Mouse (Mus musculus) heart, embryonic 15.5 days (tissue): ENCODE measurements at regions not wholly inside any gene's neighbourhood (a gene's known extent, or its start where the extent isn't known, plus 50 kb on each side); places are given as distances from the start of the nearest gene placed in this dataset.
A peak's percentile ranks its signal among the peaks of the same experiment; 100 is the strongest.

Experiments
- ATAC-seq: fragments of 200-750 bp; cut with Nextera tagmentation; replicated peaks from 2 replicates; pipeline ENCODE4 v1.8.0; 2017; ENCODE audit warnings: low read depth, moderate TSS enrichment; ENCODE audit not compliant: insufficient number of reproducible peaks, insufficient read depth, low FRiP score
- H3K27ac ChIP-seq: fragments of 300-500 bp; sonication (generic); 2 replicates; pipeline ENCODE4 v1.5.1; 2015; ENCODE audit warnings: mild to moderate bottlenecking, inconsistent platforms
- H3K27me3 ChIP-seq: fragments of 300-500 bp; sonication (generic); 2 replicates; pipeline ENCODE4 v1.6.1; 2015; ENCODE audit warnings: inconsistent platforms
- H3K36me3 ChIP-seq: fragments of 300-500 bp; sonication (generic); 2 replicates; pipeline ENCODE4 v1.6.1; 2015; ENCODE audit warnings: mild to moderate bottlenecking, inconsistent platforms
- H3K4me1 ChIP-seq: fragments of 300-500 bp; sonication (generic); replicated peaks from 2 replicates; pipeline ENCODE4 v1.6.1; 2015; ENCODE audit warnings: inconsistent platforms
- H3K4me2 ChIP-seq: fragments of 300-500 bp; sonication (generic); 2 replicates; pipeline ENCODE4 v1.6.1; 2015; ENCODE audit warnings: inconsistent platforms, mild to moderate bottlenecking, moderate library complexity
- H3K4me3 ChIP-seq: fragments of 300-500 bp; sonication (generic); 2 replicates; pipeline ENCODE4 v1.5.1; 2015; ENCODE audit warnings: mild to moderate bottlenecking, inconsistent platforms
- H3K9ac ChIP-seq: fragments of 300-500 bp; sonication (generic); 2 replicates; pipeline ENCODE4 v1.6.1; 2015; ENCODE audit warnings: mild to moderate bottlenecking, inconsistent platforms
- H3K9me3 ChIP-seq: fragments of 300-500 bp; sonication (generic); replicated peaks from 2 replicates; pipeline ENCODE4 v1.6.1; 2016; ENCODE audit warnings: inconsistent platforms
- WGBS: fragments of 180-500 bp; shearing (Covaris S2); methylation state at CpG from one replicate; pipeline ENCODE4 v1.1.7; 2015; ENCODE audit warnings: mixed read lengths; 5-methylcytosine and 5-hydroxymethylcytosine counted together

DNA sequence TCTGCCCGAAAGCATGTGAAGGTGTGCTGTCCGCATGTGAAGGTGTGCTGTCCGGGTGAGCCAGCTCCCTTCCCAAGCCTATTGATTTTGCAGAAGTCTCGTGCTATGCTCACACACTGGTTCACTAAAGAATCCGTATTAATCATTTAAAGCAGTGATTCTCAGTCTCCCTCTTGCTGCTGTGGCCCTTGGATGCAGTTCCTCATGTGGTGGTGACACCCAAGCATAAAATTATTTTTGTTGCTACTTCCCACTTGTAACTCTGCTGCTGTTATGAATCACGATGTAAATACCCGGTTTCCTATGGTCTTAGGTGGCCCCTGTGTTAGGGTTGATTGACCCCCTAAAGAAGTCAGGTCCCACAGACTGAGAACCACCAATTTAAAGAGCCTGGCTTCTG lies 55.7 kb upstream of the Emb start:
- Histone ChIP-seq H3K36me3 (no peaks in the 10 kb centered on the region), H3K4me3 (no peak overlapping the region), H3K4me1 (no peaks in the 10 kb centered on the region), H3K27me3 (no peaks in the 10 kb centered on the region), H3K27ac (no peak overlapping the region), H3K9me3 (no peaks in the 10 kb centered on the region), H3K9ac (no peak overlapping the region), H3K4me2 (no peak overlapping the region)
- WGBS, result 90% methylated on average over 7 of the region's 7 CpGs
- ATAC-seq, result no peak

GRCm38 (mm10) chr13:117143828-117144227 lies 64.5 kb upstream of the Emb start:
- Histone ChIP-seq H3K9ac (no peak overlapping the region), H3K4me1 (peaks cover 5% of the 10 kb centered on the region; the same call in 1 of the 2 replicates), H3K27me3 (no peaks in the 10 kb centered on the region), H3K9me3 (no peaks in the 10 kb centered on the region), H3K4me2 (no peak overlapping the region), H3K27ac (no peak overlapping the region), H3K36me3 (no peaks in the 10 kb centered on the region), H3K4me3 (no peak overlapping the region)
- 49% methylated on average over 6 of the region's 6 CpGs for WGBS
- ATAC-seq, result no peak

GRCm38 (mm10) chr13:117143255-117143654 lies 65.1 kb upstream of the Emb start:
- no peak for ATAC-seq
- Histone ChIP-seq H3K4me1 (peaks cover 5% of the 10 kb centered on the region; the same call in 1 of the 2 replicates), H3K4me3 (no peak overlapping the region), H3K4me2 (no peak overlapping the region), H3K27ac (no peak overlapping the region), H3K36me3 (no peaks in the 10 kb centered on the region), H3K9me3 (no peaks in the 10 kb centered on the region), H3K9ac (no peak overlapping the region), H3K27me3 (no peaks in the 10 kb centered on the region)
- WGBS, result 60% methylated on average over 4 of the region's 4 CpGs

DNA sequence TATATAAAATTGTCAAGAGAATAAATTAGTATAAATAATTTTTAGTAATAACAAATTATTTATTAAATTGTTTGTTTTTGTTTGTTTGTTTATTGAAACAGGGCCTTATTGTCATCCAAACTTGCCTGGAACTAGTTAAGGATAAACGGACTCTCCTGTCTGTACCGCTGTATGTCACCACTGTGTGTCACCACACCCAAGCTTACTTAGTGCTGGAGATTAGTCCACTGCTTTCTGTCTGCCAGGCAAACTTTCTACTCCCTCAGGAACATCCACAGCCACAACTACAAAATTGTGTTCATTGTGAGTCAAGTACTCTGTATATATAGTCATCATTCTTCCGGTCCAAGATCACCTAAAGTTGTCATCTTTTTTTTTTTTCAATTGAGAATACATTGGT lies 74.0 kb upstream of the Emb start:
- 67% methylated on average over 3 of the region's 3 CpGs for WGBS
- no peak overlapping the region for H3K4me2 ChIP-seq
- H3K4me1 ChIP-seq, result no peaks in the 10 kb centered on the region
- H3K27me3 ChIP-seq, result no peaks in the 10 kb centered on the region
- ATAC-seq, result no peak
- no peaks in the 10 kb centered on the region for H3K9me3 ChIP-seq
- no peak overlapping the region for H3K9ac ChIP-seq
- no peaks in the 10 kb centered on the region for H3K36me3 ChIP-seq
- H3K27ac ChIP-seq, result no peak overlapping the region
- H3K4me3 ChIP-seq, result no peak overlapping the region

DNA sequence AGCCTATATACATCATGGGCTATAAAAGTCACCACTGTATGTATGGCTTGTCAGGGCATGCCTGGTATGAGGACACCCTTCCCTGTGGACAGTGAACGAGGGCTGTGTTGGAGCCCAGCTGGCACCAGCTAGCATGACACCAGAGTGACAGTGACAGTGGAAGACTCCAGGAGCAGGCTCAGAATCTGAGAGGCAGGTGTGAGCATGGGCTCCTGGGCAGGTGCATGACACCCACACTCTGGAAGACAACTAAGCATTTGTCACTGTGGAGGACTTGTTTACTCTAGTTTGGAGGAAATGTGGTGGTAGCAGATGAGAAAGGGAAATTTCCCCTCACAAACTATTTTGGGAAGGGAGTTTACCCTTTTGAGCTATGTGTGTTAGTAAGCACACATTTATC lies 76.2 kb upstream of the Emb start:
- H3K9me3 ChIP-seq, result no peaks in the 10 kb centered on the region
- no peaks in the 10 kb centered on the region for H3K27me3 ChIP-seq
- no peak overlapping the region for H3K4me2 ChIP-seq
- H3K9ac ChIP-seq, result no peak overlapping the region
- H3K27ac ChIP-seq, result no peak overlapping the region
- no peak overlapping the region for H3K4me3 ChIP-seq
- H3K36me3 ChIP-seq, result no peaks in the 10 kb centered on the region
- peaks cover 3% of the 10 kb centered on the region for H3K4me1 ChIP-seq
- WGBS, result 60% methylated on average over 1 of the region's 1 CpGs
- ATAC-seq, result no peak

GRCm38 (mm10) chr13:117127813-117128549 lies 80.4 kb upstream of the Emb start:
- Histone ChIP-seq H3K4me2 (peak overlapping the region; percentile 46), H3K4me3 (peak overlapping the region; percentile 11; the same call in 1 of the 2 replicates)
- 29% methylated on average over 12 of the region's 12 CpGs for WGBS

DNA sequence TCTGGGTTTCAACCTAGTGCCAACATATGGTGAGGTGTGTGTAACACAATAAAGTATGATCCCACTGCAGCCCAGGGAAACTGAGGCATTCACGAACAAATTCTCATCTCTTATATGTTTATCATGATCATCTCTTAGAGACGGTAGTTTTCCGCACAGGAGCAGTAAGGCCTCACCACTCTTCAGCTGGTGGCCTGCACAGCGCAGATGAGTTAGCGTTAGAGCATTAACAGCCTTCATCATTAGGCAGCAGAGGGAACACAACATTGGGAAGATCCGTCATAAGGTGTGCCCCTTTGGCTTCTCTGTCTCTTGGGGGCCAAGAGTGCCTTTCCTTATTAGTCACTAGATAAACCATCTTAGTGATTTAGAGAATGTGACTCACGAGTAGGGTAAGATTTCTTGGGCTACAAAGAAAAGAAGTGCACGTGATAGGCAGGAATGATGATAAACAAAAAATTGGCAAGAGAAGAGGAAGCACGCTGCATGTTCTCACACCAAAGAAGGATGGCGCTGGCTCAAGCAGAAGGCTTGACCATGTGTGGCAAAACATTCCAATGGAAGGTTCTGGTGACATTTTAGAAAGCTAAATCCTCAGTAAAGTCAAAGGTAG lies 81.1 kb upstream of the Emb start:
- Histone ChIP-seq H3K4me1 (peaks cover 5% of the 10 kb centered on the region), H3K27me3 (no peaks in the 10 kb centered on the region), H3K9me3 (no peaks in the 10 kb centered on the region), H3K27ac (peak overlapping the region; percentile 67), H3K4me3 (no peak overlapping the region), H3K9ac (no peak overlapping the region), H3K36me3 (no peaks in the 10 kb centered on the region), H3K4me2 (peak overlapping the region; percentile 46)
- 62% methylated on average over 10 of the region's 10 CpGs for WGBS
- ATAC-seq, result no peak

More at GRCm38 (mm10) chr13:117127813-117128549, 80.4 kb upstream of the Emb start:
- H3K4me1 ChIP-seq, result peaks cover 5% of the 10 kb centered on the region
- no peak overlapping the region for H3K9ac ChIP-seq
- no peak for ATAC-seq
- H3K27ac ChIP-seq, result peak overlapping the region; percentile 67
- no peaks in the 10 kb centered on the region for H3K27me3 ChIP-seq
- H3K9me3 ChIP-seq, result no peaks in the 10 kb centered on the region
- H3K36me3 ChIP-seq, result no peaks in the 10 kb centered on the region

- no peaks in the 10 kb centered on the region for H3K27me3 ChIP-seq
- H3K27ac ChIP-seq, result no peak overlapping the region
- no peak overlapping the region for H3K4me3 ChIP-seq
- WGBS, result 72% methylated on average over 4 of the region's 4 CpGs
- ATAC-seq, result no peak
- no peak overlapping the region for H3K9ac ChIP-seq
- no peaks in the 10 kb centered on the region for H3K4me1 ChIP-seq
- H3K9me3 ChIP-seq, result no peaks in the 10 kb centered on the region
- no peaks in the 10 kb centered on the region for H3K36me3 ChIP-seq
- no peak overlapping the region for H3K4me2 ChIP-seq
Measured at GRCm38 (mm10) chr13:117119636-117120035, 88.7 kb upstream of the Emb start.

GRCm38 (mm10) chr13:117114797-117115196 lies 89.5 kb upstream of the Parp8 start:
- ATAC-seq, result no peak
- Histone ChIP-seq H3K4me1 (no peaks in the 10 kb centered on the region), H3K27me3 (no peaks in the 10 kb centered on the region), H3K9ac (no peak overlapping the region), H3K4me3 (no peak overlapping the region), H3K27ac (no peak overlapping the region), H3K4me2 (no peak overlapping the region), H3K36me3 (no peaks in the 10 kb centered on the region), H3K9me3 (no peaks in the 10 kb centered on the region)
- WGBS, result 69% methylated on average over 5 of the region's 5 CpGs

- no peaks in the 10 kb centered on the region for H3K27me3 ChIP-seq
- H3K9me3 ChIP-seq, result no peaks in the 10 kb centered on the region
- no peaks in the 10 kb centered on the region for H3K4me1 ChIP-seq
- H3K36me3 ChIP-seq, result no peaks in the 10 kb centered on the region
- no peak overlapping the region for H3K9ac ChIP-seq
- no peak overlapping the region for H3K4me3 ChIP-seq
- H3K27ac ChIP-seq, result no peak overlapping the region
- WGBS, result 78% methylated on average over 1 of the region's 1 CpGs
- ATAC-seq, result no peak
- H3K4me2 ChIP-seq, result no peak overlapping the region
Measured at GRCm38 (mm10) chr13:117112424-117112823, 87.1 kb upstream of the Parp8 start.

DNA sequence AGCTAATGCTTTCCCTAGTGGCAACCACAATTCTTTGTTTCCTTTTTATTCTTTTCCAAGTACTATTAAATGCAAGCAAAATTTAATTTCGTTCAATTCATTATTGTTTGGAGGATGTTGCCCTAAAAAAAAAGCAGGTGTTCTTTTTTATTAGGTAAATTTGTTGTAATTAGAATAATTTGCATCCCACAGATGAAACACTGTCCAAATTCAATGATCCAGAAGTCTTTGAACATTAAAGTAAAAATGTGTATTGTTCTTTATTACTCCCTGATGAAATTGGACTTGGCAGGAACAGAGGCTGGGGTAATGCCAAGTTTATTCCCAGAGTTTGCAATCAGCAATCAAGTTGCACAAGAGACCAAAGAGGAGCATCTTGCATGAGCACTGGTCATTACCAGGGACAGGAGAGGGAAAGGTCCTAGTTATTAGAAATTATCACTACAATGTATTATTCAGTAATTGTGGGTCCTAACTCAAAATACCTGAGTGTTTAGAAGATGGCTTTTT lies 79.9 kb upstream of the Parp8 start:
- Histone ChIP-seq H3K27me3 (no peaks in the 10 kb centered on the region), H3K4me2 (no peak overlapping the region), H3K27ac (no peak overlapping the region), H3K36me3 (no peaks in the 10 kb centered on the region), H3K9ac (no peak overlapping the region), H3K9me3 (no peaks in the 10 kb centered on the region), H3K4me3 (no peak overlapping the region), H3K4me1 (no peaks in the 10 kb centered on the region)
- ATAC-seq, result no peak
- 57% methylated on average over 1 of the region's 1 CpGs for WGBS

- H3K4me2 ChIP-seq, result no peak overlapping the region
- no peak for ATAC-seq
- H3K27ac ChIP-seq, result no peak overlapping the region
- 63% methylated on average over 1 of the region's 1 CpGs for WGBS
- H3K36me3 ChIP-seq, result no peaks in the 10 kb centered on the region
- no peaks in the 10 kb centered on the region for H3K9me3 ChIP-seq
- H3K9ac ChIP-seq, result no peak overlapping the region
- no peaks in the 10 kb centered on the region for H3K4me1 ChIP-seq
- H3K27me3 ChIP-seq, result no peaks in the 10 kb centered on the region
- H3K4me3 ChIP-seq, result no peak overlapping the region
Measured at GRCm38 (mm10) chr13:117094773-117095172, 69.4 kb upstream of the Parp8 start.
